Mouse (Mus musculus): Measurements from ENCODE around the gene Ick.

DNA sequence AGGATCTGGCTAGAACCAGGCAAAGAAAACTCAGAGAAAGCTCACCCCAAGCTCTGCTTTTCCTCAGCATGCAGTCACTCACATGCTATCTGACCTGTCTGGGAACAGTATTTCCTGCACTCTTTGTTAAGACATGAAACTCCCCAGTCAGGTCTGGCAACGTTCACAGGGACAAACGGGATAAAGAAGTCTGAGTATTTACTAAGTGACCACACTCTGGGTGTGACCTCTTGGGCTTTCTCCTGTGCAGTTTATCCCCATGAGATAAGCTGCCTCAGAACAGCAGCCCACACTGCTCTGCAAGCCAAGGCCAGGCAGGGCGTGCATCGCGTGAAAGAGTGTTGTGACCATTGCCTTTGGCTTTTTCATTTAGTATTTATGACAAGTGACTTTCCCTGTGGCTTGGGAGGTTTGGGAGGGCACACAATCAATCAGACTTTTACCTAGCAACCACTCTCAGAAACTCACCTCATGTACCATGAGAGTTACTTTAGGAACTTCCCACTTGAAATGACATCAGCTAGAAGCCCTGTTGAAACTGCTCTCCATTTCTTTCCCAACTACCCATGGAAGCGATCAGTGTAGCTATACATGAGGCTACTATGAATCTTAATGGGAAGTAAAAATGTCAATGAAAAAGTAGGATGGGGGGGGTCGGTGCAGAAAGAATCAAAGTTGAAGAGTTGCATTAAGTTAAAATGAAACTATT, 103.5 kb downstream of the Ick start:
- no peak for TF ChIP-seq ZC3H11A (IDR thresholded peaks at IDR 0.05; ENCODE audit: borderline replicate concordance, low read depth, low read length)
- TF ChIP-seq ZNF384 (IDR thresholded peaks at IDR 0.05; ENCODE audit: low read depth, low read length): no peak
